Mouse (Mus musculus) B cell, adult 2 months (primary cell): ENCODE data around the gene AI467606.

Experiments used
- DNase-seq, 2 experiments: peaks; one replicate each; pipeline ENCODE4 v3.0.0; 2022

The AI467606 gene

GRCm38 (mm10) chr7:127096456-127096855 is 5.3 kb downstream of the AI467606 start:
- DNase-seq = no peak

DNA sequence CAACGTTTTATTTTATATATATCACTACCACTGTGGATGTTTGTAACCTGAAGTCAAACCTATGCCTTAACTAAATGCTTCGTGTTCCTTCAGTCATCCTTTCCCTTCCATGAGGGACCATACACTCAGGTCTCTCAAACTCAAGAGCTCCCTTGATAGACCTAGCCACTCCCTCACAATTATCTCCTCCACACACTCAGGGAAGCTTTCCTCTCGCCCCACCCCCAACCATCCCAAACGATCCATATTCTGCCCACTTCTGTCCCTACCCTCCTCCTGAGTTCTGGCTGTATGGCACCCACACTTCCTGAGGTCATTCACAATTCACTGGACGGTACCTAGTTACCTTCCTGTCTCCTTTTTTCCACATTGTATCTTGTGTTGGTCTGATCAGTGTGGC is 7.4 kb downstream of the AI467606 start:
- DNase-seq = no peak

- no peak for DNase-seq
Observed at GRCm38 (mm10) chr7:127098950-127099349, 7.8 kb downstream of the AI467606 start.

- no peak for DNase-seq
Observed at GRCm38 (mm10) chr7:127099528-127099927, 8.4 kb downstream of the AI467606 start.

DNA sequence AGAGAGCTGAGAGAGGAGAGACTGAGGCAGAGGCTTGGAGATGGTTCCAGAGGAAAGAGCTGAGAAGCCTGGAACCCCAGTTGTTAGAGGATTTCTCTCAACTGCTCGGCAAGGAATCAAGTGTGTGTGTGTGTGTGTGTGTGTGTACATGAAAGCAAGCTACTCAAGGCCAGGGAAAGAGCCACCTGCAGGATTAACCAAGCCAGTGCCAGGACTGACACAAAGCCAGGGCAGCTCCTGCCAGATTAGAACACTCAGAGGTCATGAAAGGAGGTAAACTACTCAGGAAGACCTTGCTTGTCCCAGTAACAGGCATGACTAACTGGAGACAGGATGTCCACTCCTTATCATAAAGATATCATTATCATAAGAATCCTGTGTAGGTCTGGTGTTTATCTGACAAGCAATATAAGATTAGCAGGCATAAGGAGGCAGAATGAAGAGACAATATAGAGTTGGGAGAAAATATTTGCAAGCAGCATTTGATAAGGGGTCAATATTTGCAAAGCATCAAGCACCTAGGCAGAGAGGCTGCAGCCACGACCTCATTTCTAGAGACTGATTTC is 10.4 kb downstream of the AI467606 start:
- no peak for DNase-seq

DNA sequence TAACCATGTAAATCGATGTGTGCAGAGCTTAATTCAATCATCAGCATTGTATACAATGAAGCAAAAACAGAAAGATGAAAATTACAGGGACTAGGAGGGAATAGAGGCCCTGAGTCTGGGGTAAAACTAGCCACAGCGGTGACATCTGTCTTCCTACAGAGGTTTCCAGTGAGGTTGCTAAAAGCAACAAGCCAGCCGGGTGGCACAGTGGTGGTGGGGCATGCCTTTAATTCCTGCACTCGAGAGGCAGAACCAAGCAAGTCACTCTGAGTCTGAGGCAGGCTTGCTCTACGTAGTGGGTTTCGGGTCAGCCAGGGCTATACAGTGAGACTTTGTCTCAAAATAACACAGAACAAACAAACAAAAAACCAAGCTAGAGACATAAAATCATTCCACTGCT is 11.0 kb downstream of the AI467606 start:
- DNase-seq = no peak

GRCm38 (mm10) chr7:127103960-127104359 is 12.8 kb downstream of the AI467606 start:
- peak; percentile 28 to 30 for DNase-seq

DNA sequence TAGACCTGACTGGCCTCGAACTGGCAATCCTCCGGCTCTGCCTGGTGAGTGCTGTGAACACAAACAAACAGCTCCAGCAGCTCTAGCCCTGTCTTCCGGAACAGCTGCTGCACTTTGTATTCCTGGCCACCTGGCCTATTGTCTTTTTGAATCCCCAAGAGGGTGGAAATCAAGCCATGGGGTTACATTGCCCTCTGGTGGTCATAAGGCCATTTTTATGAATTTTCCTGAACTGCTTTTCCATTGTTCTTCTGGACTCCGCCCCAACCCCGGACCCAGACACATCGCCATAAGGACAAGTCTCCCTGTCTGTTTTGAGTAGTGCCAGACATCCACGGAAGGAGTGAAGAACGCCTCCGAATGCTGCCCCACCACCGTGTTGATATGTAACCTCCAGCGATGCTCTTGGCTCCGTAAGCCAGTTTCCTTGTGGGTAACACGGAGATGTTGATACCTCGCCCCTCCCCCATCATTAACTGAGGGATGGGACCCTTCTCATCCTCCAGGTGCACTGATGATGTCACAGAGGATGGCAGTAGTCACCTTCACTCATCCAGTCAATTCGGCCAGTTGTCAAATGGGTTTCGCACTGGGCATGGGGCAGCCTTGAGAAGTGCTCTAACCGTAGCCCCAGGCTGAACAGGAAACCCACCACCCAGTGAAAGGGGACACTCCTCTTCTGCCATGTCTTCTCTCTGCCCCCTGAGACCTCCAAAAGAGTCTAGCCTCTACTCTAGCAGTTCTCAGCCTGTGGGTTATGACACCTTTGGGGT is 13.6 kb downstream of the AI467606 start:
- peak; percentile 86 to 89 for DNase-seq

DNA sequence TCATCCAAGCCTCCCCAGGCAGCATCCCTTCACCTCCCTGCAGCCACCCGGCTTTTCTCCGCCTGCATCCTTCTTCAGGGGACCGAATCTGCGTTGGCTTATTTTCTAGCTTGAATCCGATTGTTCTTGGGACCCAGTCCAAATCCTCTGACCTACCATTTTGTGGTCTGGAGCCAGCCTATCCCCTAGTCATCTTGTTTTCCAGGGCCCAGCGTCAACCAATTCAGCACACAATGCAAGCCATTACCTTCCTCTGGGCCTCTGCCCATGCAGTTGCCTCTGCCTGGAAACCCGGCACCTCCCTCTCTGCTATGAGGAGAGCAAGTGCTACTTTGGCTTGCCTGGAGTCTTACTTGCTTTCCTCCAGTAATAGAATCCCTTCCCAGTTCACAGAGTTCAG is 14.4 kb downstream of the AI467606 start:
- no peak for DNase-seq

GRCm38 (mm10) chr7:127110239-127111007 is 19.3 kb downstream of the AI467606 start:
- DNase-seq = peak; percentile 80 to 83

DNA sequence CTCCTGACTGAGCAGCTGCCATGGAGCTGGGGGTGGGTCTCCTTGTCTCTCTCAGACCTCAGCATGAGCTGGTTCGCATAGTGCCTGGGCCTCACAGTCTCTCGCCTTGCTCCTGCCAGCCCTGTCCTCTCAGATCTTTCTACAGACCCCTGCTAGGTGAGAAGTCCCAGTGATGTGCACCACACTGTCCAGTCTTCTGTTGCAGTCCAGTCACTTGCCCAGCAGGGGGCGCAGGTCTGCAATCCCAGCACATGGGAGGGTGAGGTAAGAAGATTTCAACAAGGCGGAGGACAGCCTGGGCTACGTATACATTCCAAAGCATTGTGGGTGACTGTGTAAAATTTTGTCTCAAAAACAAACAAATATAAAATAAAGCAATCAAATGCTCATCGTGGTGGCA is 20.3 kb downstream of the AI467606 start:
- DNase-seq = peak; percentile 89 to 90

DNA sequence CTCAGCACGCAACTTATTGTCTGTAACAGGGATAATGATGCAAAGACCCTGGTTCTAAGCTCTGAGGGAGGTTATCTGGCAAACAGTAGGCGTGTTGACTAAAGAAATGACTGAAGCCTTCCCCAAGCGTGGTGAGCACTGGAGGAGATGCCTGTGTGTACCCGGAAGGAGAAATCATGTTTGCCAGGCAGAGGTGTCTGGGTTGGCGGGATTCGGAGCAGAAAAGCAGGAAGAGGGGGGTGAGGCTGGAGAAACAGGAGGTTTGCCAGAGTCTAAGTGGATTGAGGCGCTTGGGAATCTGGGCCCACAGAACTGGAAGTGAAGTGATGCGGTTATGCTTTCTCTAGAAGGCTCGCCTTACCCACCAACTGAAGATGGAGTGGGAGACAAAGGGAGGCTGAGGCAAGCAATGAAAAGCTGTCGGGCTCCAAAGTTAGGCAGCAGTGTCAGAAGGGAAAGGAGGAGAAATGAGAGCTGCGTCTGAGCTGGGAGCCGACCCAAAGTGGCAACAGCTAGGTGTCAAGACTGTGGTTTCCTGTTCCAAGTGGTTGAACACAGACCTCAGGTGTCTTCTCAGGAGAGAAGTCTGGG is 21.2 kb downstream of the AI467606 start:
- peak in 1 of 2 experiments; percentile 13 for DNase-seq

- DNase-seq = peak; percentile 30 to 36
Observed at GRCm38 (mm10) chr7:127112921-127113597, 21.9 kb downstream of the AI467606 start.

DNA sequence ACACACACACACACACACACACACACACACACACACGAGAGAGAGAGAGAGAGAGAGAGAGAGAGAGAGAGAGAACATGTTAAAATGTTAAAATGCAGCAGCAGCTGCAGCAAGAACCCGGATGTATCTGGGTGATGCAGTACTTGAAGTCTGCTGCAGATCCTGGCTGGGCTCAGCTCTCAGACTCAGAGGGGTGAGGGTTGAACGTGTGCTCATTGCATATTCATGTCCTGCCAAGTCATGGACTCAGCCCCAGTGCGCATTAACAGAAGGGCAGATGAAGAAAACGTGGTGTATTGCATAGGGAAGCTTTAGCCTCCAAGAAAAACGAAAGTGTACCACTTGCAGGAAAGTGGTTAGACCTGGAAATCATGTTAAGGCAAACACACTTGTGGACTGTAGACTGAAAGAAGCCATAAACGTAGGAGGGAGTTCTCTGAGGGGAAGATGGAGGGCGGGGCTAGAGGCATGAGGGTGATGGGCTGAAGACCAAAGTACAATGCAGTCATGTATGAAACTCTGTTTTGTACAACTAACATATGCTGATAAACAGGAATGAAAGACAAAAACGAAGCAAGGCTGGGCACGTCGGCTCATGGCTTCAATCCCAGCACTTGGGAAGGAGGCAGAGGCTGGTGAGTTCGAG is 22.6 kb downstream of the AI467606 start:
- DNase-seq = peak in 1 of 2 experiments; percentile 17

GRCm38 (mm10) chr7:127114920-127115319 is 23.8 kb downstream of the AI467606 start:
- DNase-seq = no peak

DNA sequence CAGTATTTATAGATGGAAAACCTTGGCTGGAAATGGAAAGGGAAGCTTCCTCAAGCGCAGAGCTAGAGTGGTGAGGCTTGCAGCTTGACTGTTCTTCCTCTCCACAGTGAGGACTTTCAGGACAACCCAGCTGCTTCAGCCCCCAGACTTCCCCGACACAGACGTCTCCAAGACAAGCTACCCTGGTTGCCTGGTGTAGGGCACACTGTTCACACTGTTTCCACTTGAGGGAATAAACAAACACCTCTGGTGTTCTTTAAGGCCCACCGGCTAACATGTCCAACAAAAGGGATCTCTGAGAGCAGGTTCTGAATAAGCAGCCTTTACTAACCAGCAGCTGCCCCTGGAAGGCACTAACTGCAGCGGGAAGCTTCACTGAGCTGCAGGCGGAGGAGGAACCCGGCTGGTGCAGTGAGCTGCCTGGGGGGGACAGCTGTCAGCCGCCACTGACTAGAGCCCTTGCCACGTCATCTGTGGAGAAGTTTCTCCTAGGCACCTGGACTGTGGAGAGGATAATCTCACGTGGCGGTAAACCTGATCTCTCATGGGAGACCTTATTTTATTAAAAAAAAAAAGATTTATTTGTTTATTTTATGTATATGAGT is 25.3 kb downstream of the AI467606 start:
- no peak for DNase-seq

- DNase-seq = no peak
Observed at GRCm38 (mm10) chr7:127117948-127118347, 26.8 kb downstream of the AI467606 start.

GRCm38 (mm10) chr7:127118671-127119445 is 27.7 kb downstream of the AI467606 start:
- DNase-seq = no peak

GRCm38 (mm10) chr7:127121061-127121910 is 30.1 kb downstream of the AI467606 start:
- DNase-seq = no peak

DNA sequence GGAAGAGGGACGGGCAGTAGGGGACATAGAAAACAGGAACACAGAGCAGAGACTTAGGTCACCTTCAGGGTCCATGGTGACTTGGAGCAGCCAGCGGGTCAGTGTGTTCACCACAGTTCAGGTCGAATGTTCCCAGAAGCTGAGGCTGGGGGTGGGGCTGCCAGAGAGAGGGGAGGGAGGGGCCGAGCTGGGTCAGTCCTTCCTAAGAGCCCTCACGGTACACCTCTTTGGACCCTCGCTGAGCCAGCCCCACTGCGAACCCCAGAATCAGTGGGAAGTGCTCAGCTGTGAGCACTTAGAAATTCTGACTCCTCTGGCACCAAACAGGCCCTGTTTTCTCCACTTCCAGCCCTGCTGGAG is 30.7 kb downstream of the AI467606 start, which contains the start of gene Qprt:
Gene Qprt (minus strand): TSS at position 316 of the 360 bp plus-strand sequence.
- no peak for DNase-seq
